In the genomic region with DNA sequence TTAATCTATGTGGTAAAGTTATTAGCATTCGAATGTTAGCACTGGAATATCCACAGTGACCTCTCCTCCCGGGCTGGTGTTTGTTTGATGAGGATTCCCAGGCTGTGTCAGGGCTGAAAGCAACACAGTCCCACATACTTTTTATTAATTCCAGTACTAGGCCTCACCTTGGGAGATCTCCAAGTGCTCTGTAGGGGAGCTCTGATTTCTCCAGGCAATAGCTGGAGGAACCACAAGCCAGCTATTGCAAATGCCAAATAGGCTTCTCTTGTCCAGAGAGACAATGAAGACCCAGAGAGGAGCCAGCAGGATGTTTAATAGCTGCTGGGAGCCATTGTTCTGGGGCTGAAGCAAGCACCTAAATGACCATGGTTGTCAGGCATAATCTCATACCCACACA, we compare ENCODE assay signal across 11 mouse cellular contexts.
A peak's percentile ranks its signal among the peaks of the same experiment; 100 is the strongest.
DNase-seq lines count a peak whose midpoint lies in the region; ATAC-seq lines count a peak whose summit lies in the region.
"Had no signal": no experiment of that assay in that cellular context is flagged by ENCODE, and none has a peak within 500 bp of the region (broad histone marks: within the 10 kb centered on the region; RNA-seq: fewer than 3 reads in every experiment).

No protein-coding gene starts in this region.

- H3K9me3 ChIP-seq in neural tube, embryonic 13.5 days, result no peaks in the 10 kb centered on the region
- H3K9me3 ChIP-seq in hindbrain, embryonic 15.5 days, result no peaks in the 10 kb centered on the region
- H3K9me3 ChIP-seq: liver, embryonic 12.5 days had no signal

- no peaks in the 10 kb centered on the region for H3K27me3 ChIP-seq in neural tube, embryonic 13.5 days
- no peaks in the 10 kb centered on the region for H3K27me3 ChIP-seq in hindbrain, embryonic 15.5 days
- H3K27me3 ChIP-seq: liver, embryonic 12.5 days had no signal

- WGBS in neural tube, embryonic 13.5 days, result 42% methylated on average over 2 of the region's 2 CpGs
- whole genome bisulfite sequencing in hindbrain, embryonic 15.5 days, result 35% methylated on average over 2 of the region's 2 CpGs

- no peaks in the 10 kb centered on the region for H3K36me3 ChIP-seq in neural tube, embryonic 13.5 days
- H3K36me3 ChIP-seq in hindbrain, embryonic 15.5 days, result no peaks in the 10 kb centered on the region
- H3K36me3 ChIP-seq: liver, embryonic 12.5 days had no signal

- DNase-seq in cerebellum, adult 11 months, result no peak
- DNase-seq in neural tube, embryonic 10.5 days (ENCODE audit: extremely low spot score, low spot score), result no peak
- DNase-seq in retina, postnatal 1 day, result peak; percentile 65
- no peak for DNase-seq in lung, postnatal 14 days
- DNase-seq in heart, adult 11 months, result no peak
- DNase-seq: kidney, postnatal 36 days had no signal

- H3K27ac ChIP-seq in neural tube, embryonic 13.5 days (replicated peaks), result 0 out of 2 replicates have a peak overlapping the region, but pooled peaks have one; percentile 11
- H3K27ac ChIP-seq in hindbrain, embryonic 15.5 days (replicated peaks), result peak overlapping the region; percentile 45; the same call in 1 of the 2 replicates
- H3K27ac ChIP-seq: left cerebral cortex, adult 2 months; liver, embryonic 12.5 days had no signal

- 0 out of 2 replicates have a peak, but pooled peaks have one; percentile 51 for ATAC-seq in cerebellum, adult (ENCODE audit: insufficient number of reproducible peaks, low FRiP score, low TSS enrichment)
- no peak for ATAC-seq in neural tube, embryonic 13.5 days (ENCODE audit: low read depth)
- peak; percentile 35; the same call in 1 of the 2 replicates for ATAC-seq in hindbrain, embryonic 15.5 days (ENCODE audit: low FRiP score, low read depth)
- ATAC-seq: liver, embryonic 12.5 days had no signal

- no peak overlapping the region for H3K9ac ChIP-seq in neural tube, embryonic 13.5 days
- no peak overlapping the region for H3K9ac ChIP-seq in hindbrain, embryonic 15.5 days
- H3K9ac ChIP-seq: liver, embryonic 12.5 days had no signal

- no peak overlapping the region for H3K4me3 ChIP-seq in neural tube, embryonic 13.5 days
- H3K4me3 ChIP-seq in hindbrain, embryonic 15.5 days, result no peak overlapping the region
- H3K4me3 ChIP-seq: left cerebral cortex, adult 2 months; liver, embryonic 12.5 days had no signal

- H3K4me2 ChIP-seq in neural tube, embryonic 13.5 days, result no peak overlapping the region
- no peak overlapping the region for H3K4me2 ChIP-seq in hindbrain, embryonic 15.5 days
- H3K4me2 ChIP-seq: liver, embryonic 12.5 days had no signal

- H3K4me1 ChIP-seq in neural tube, embryonic 13.5 days (replicated peaks), result peaks cover 19% of the 10 kb centered on the region
- H3K4me1 ChIP-seq in hindbrain, embryonic 15.5 days (replicated peaks), result peaks cover 20% of the 10 kb centered on the region
- H3K4me1 ChIP-seq: liver, embryonic 12.5 days had no signal
